Mouse (Mus musculus): ENCODE data around the gene Jkamp. TPM values are rescaled to one million over a fixed set of nuclear protein-coding genes. Genes with fewer than 3 reads are reported as not detected.

Jkamp gene
- total and polyA plus RNA-seq, 3 experiments: 19.9 to 60.4 (median 21.9) TPM

DNA sequence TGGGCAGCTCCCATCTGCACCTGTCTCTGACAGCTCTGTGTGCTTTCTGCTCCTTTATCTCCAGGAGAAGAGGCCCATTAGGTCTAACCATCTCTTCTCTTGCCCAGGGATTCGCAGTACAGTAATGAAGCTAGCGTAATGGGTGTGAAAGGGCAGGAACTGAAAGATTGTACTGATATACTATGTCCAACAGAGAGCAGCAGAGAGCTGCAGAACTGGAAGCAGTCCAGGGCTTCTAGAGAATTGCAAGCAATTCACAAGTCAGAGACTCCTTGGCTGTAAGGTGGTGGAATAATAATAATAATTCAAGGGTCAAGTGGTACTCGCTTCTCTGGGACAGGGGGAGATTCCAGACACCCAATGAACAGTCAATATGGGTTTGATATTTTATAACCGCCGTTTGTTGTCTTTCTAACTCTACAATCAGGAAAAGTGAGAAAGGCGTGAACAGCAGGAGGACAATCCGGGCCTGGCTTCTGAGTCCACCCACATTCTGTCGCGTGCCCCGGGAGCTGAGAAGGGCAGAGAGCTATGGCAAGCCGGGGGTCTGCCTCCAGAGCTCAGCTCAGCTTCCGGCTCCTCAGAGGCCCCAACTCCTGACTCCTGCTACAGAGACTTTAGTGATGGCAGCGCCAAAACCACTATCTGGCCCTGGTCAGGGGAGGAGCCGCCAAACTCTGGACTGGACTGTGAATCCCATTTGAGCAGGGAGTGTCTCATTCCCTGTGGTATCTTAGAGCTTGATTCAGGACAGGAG, 19.3 kb downstream of the Jkamp start:
- intact Hi-C loops (cut with DNase I): loop anchor here (1.0 to 2.0 kb wide), 3 partner anchors 34 to 322 kb away; no protein-coding TSS in a partner anchor
- no peak for TF ChIP-seq POLR2A (IDR thresholded peaks at IDR 0.05; ENCODE audit: insufficient read depth, low read depth, low read length)
- peak; percentile 95 for TF ChIP-seq CTCF (IDR thresholded peaks at IDR 0.05)
- TF ChIP-seq EP300 (IDR thresholded peaks at IDR 0.05; ENCODE audit: insufficient read depth, low read depth, low read length): no peak
- Histone ChIP-seq H3K79me2 (replicated peaks; ENCODE audit: control insufficient read depth, insufficient read depth, low read length) (no peaks in the 10 kb centered on the region), H3K9ac (ENCODE audit: low read depth, low read length) (no peak overlapping the region), H3K27me3 (ENCODE audit: control insufficient read depth, insufficient read depth, low read length) (no peaks in the 10 kb centered on the region), H3K4me1 (ENCODE audit: control insufficient read depth, insufficient read depth, low read length) (no peaks in the 10 kb centered on the region; the same call in 1 of the 2 replicates), H3K27ac (no peak overlapping the region; the same call in 1 of the 2 replicates), H3K4me3 (no peak overlapping the region), H3K36me3 (ENCODE audit: control insufficient read depth, insufficient read depth, low read length) (no peaks in the 10 kb centered on the region)
- WGBS: 25% methylated on average over 14 of the region's 14 CpGs
- DNase-seq: peak; percentile 61 to 62

DNA sequence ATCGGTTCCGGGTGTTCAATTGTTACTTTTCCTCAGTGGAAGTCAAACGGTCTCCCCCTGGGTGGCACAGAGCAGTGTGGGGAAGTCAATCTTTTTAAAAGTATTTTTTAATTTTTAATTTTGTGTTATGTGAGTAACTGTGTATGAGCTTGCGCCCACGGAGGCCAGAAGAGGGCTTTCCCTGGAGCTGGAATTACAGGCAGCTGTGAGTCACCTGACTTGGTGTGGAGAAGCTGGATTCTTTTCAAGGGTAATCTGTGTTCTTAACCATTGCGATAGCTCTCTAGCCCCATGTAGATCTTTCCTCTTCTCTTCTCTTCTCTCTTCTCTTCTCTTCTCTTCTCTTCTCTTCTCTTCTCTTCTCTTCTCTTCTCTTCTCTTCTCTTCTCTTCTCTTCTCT, 29.7 kb downstream of the Jkamp start:
- no peak overlapping the region for H3K27ac ChIP-seq
- intact Hi-C loops (cut with DNase I): no loop called here
- no peaks in the 10 kb centered on the region for H3K4me1 ChIP-seq (ENCODE audit: control insufficient read depth, insufficient read depth, low read length)
- H3K4me3 ChIP-seq: no peak overlapping the region
- DNase-seq: peak in 1 of 2 experiments; percentile 10
- no peaks in the 10 kb centered on the region for H3K79me2 ChIP-seq (replicated peaks; ENCODE audit: control insufficient read depth, insufficient read depth, low read length)
- WGBS: 61% methylated on average over 6 of the region's 6 CpGs
- H3K27me3 ChIP-seq (ENCODE audit: control insufficient read depth, insufficient read depth, low read length): no peaks in the 10 kb centered on the region
- no peaks in the 10 kb centered on the region for H3K36me3 ChIP-seq (ENCODE audit: control insufficient read depth, insufficient read depth, low read length)
- TF ChIP-seq CTCF (IDR thresholded peaks at IDR 0.05): peak; percentile 20; the same call in 1 of the 2 replicates
- TF ChIP-seq POLR2A (IDR thresholded peaks at IDR 0.05; ENCODE audit: insufficient read depth, low read depth, low read length): no peak
- H3K9ac ChIP-seq (ENCODE audit: low read depth, low read length): no peak overlapping the region

DNA sequence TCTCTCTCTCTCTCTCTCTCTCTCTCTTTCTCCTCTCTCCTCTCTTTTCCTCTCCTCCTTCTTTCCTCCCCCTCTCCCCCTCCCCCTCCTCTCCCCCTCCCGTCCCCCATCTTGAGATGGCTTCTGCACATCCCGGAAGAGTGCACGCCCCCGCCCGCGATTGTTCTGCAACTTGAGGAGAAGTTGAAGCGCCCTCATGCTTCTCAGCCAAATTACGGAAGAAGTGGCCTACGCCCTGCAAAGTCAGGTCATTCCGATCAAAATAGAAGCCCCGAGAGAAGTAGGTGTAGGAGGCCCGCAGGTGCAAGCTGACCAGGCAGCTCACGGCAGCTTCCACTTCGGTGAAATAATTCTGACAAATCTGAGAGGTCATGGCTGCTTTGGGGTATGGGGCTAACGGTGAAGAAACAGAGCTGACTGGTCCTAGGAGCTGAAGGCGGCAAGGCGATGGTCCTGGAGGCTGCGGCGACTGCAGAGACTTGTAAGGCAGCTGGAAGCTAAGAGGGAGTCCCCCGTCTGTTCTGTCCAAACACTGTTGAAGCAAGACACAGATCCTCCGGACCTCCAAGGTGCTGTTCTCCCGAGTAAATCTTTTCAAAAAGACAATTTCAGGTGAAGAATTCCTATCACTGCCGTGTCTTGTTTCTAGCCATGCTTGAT, 30.4 kb downstream of the Jkamp start:
- H3K4me1 ChIP-seq (ENCODE audit: control insufficient read depth, insufficient read depth, low read length): no peaks in the 10 kb centered on the region
- 66% methylated on average over 22 of the region's 23 CpGs for WGBS
- H3K4me3 ChIP-seq: no peak overlapping the region
- no peak overlapping the region for H3K27ac ChIP-seq
- no peaks in the 10 kb centered on the region for H3K36me3 ChIP-seq (ENCODE audit: control insufficient read depth, insufficient read depth, low read length)
- intact Hi-C loops (cut with DNase I): no loop called here
- H3K79me2 ChIP-seq (replicated peaks; ENCODE audit: control insufficient read depth, insufficient read depth, low read length): no peaks in the 10 kb centered on the region
- no peak for TF ChIP-seq POLR2A (IDR thresholded peaks at IDR 0.05; ENCODE audit: insufficient read depth, low read depth, low read length)
- no peak for TF ChIP-seq EP300 (IDR thresholded peaks at IDR 0.05; ENCODE audit: insufficient read depth, low read depth, low read length)
- no peak for TF ChIP-seq CTCF (IDR thresholded peaks at IDR 0.05)
- H3K9ac ChIP-seq (ENCODE audit: low read depth, low read length): no peak overlapping the region
- DNase-seq: no peak
- no peaks in the 10 kb centered on the region for H3K27me3 ChIP-seq (ENCODE audit: control insufficient read depth, insufficient read depth, low read length)

DNA sequence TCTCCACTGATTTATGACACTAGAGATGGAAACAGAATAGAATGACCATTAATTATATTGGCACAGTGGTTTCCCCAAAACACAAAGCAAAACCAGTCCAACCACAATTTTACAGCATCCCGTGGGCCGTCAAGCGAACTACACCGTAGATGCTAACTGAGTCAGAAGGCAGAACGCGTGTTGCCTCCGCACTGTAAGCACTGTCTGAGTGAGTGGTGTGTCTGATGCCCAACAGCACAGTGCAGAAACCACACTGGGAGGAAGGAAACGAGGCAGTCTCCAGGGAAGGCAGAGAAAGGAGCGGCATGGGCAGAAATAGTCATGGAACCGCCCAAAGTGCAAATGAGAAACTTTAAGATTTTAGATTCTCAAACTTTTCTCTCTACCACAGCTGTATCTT, 43.8 kb downstream of the Jkamp start:
- Histone ChIP-seq H3K79me2 (replicated peaks; ENCODE audit: control insufficient read depth, insufficient read depth, low read length) (no peaks in the 10 kb centered on the region), H3K9ac (ENCODE audit: low read depth, low read length) (no peak overlapping the region), H3K27me3 (ENCODE audit: control insufficient read depth, insufficient read depth, low read length) (no peaks in the 10 kb centered on the region), H3K4me3 (no peak overlapping the region), H3K27ac (no peak overlapping the region), H3K36me3 (ENCODE audit: control insufficient read depth, insufficient read depth, low read length) (no peaks in the 10 kb centered on the region), H3K4me1 (ENCODE audit: control insufficient read depth, insufficient read depth, low read length) (no peaks in the 10 kb centered on the region)
- no peak for DNase-seq
- no peak for TF ChIP-seq POLR2A (IDR thresholded peaks at IDR 0.05; ENCODE audit: insufficient read depth, low read depth, low read length)
- TF ChIP-seq EP300 (IDR thresholded peaks at IDR 0.05; ENCODE audit: insufficient read depth, low read depth, low read length): no peak
- no peak for TF ChIP-seq CTCF (IDR thresholded peaks at IDR 0.05)
- intact Hi-C loops (cut with DNase I): no loop called here
- 85% methylated on average over 10 of the region's 10 CpGs for WGBS

DNA sequence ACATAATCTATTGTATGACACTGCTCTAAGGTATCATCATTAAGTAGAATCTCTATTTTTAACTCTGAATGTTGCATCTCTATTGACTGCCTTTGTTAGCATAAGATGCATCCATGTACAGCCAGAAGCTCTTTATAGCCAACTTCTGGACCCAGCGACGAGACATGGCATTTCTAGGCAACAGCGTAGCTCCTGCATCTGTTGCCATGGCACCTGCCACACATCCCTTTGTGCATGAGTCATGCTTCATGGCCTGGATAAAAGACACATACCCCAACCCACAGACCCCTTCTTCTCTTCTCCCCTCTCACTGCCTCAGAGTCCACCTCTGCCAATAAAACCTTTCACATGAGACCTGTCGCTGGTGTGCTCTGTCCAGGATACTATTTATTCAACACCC, 65.4 kb downstream of the Jkamp start:
- Histone ChIP-seq H3K27ac (no peak overlapping the region), H3K27me3 (ENCODE audit: control insufficient read depth, insufficient read depth, low read length) (no peaks in the 10 kb centered on the region), H3K79me2 (replicated peaks; ENCODE audit: control insufficient read depth, insufficient read depth, low read length) (no peaks in the 10 kb centered on the region), H3K36me3 (ENCODE audit: control insufficient read depth, insufficient read depth, low read length) (no peaks in the 10 kb centered on the region; the same call in 1 of the 2 replicates), H3K4me1 (ENCODE audit: control insufficient read depth, insufficient read depth, low read length) (no peaks in the 10 kb centered on the region), H3K9ac (ENCODE audit: low read depth, low read length) (no peak overlapping the region), H3K4me3 (no peak overlapping the region)
- no peak for DNase-seq
- no peak for TF ChIP-seq POLR2A (IDR thresholded peaks at IDR 0.05; ENCODE audit: insufficient read depth, low read depth, low read length)
- intact Hi-C loops (cut with DNase I): no loop called here
- WGBS: 79% methylated on average over 4 of the region's 4 CpGs

Small RNA genes lying within 50 kb of the gene (microRNA-seq; reads per million reads assigned to microRNA genes)
- 0 reads per million in 2 experiments for gene Gm24466

Other genes starting within 250 kb of the Jkamp start
- under 1 TPM; 0.27 to 0.31 TPM for gene Gpr135, start 14.5 kb upstream of the Jkamp start, total RNA-seq (2021)
- 0.59 and 0.78 TPM in 2 replicates for gene Gpr135, start 14.5 kb upstream of the Jkamp start, polyA plus RNA-seq (2012; rRNA removed)
- gene L3hypdh, start 150 bp upstream of the Jkamp start, total RNA-seq (2021): 1 to 10 TPM; 6.0 to 6.1 TPM
- gene L3hypdh, start 150 bp upstream of the Jkamp start, polyA plus RNA-seq (2012; rRNA removed): 8.5 and 9.1 TPM in 2 replicates
- gene Ccdc175, start 99.4 kb downstream of the Jkamp start, total RNA-seq (2021): not detected
- not detected in 2 replicates for gene Ccdc175, start 99.4 kb downstream of the Jkamp start, polyA plus RNA-seq (2012; rRNA removed)

All from heart, adult 2 months (tissue).